Mouse (Mus musculus) ovary, postnatal 10 days (tissue): ENCODE measurements around the gene Gsn.

Source experiments
- DNase-seq: peaks from one replicate; pipeline ENCODE4 v3.0.0; 2022; ENCODE audit warnings: low spot score

The Gsn gene

DNA sequence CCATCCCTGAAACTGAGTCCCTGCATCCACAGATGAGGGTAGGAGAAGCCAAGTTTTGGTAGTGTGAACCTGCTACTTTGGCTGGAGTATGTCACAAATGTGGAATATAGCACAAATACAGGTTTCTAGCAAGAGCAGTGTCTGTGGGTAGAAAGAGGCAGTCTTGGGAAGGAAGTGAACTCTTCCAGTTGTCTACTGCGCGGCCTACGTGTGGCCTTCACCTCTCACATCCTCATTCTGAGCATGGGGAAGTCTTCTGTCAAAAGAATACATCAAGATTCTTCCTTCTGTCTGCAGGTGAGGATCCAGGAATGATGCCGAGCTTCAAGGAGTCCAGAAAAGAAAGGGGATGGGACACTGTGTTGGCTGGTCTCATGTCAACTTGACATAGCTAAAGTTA is 2.4 kb upstream of the Gsn start:
- no peak for DNase-seq

DNA sequence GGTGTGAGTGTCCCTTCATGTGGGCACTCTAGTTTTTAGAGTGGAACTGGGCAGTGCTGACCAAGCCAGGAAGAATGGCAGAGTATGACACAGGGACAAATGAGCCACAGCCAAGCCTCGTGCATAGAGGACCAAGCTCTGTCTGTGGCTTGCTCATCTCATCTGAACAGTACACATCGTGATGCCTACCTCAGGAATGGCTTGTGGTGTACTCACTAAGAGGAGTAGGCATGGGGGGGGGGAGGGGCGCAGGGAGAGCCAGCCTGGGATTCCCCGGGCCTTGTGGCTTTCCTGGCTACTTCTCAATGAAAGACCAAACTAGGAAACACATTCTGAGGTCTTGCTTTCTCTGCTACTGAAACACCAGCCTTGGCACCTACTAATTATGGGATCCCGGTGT is 1.2 kb upstream of the Gsn start:
- DNase-seq = no peak

DNA sequence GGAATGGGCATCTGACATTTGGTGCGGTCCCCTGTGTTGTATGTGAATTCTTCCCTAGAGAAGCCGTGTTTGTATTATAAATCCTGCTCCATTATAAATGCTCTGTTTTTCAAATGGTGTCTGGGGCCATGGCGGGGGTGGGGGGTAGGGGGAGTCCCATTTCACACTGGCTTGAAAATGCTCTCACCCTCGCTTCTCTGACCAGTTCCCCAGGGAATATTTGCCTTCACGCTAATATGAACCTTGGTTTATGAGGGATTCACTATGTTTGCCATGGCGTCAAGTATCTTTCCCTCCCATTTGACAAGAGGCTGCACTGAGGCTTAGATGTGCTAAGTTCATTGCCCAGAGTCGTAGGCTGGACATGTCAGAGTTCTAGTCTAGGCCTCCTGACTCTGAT is 718 bp upstream of the Gsn start:
- no peak for DNase-seq

DNA sequence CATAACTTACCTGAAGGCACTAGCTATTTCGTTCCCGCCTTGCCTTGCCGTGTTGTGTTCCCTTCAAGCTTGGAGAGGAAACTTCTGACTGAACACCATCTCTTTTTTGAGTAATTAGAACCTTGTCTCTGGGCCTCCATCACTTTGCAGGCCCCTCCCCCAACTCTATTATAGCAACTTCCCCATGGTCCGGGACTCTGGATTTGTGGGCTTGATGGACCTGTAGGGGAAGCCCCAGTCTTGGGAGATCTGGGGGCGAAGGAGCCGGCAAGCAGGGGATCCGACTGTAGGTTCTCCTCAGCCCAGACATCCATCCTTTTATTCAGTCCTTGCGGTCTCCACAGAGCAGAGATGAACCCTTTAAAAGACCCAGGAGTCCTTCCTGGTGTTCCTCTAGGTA is 752 bp downstream of the Gsn start:
- no peak for DNase-seq

DNA sequence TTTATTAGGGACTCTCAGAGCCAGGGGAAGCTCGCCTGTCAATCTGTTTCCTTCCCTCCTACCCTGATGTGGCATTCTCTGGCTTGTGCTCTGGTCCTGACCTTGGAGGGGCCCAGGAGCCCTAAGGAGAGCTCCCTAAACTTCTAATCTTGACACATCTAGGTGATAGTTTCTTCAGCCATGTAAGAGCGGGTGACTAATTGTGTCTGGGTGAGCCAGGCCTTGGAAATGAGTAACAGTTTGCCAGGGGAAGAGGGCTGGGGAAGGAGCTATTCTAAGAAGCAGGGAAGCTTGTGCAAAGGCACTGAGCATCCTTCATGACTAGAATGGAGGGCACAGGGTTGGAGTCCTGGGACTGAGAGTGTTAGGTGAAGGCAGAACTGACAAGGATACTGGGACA is 1.7 kb downstream of the Gsn start:
- DNase-seq = no peak

DNA sequence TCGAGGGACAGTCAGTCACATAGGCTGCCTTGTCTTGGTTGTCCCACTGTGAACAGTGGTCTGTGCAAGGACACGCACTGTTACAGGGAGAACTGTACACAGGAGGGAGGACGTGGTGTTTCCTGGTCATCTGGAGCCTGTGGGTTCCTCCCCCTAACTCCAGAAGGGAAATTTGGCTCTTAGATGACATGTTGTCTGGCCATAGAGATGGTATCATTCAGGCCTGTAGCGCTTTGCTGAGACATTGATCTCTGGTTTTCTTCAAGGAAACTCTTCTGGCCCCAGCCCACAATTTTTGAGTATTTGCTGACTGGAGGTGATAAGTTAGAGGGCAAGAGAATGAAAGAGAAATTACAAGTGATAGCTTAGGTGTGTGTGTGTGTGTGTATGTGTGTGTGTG is 2.4 kb downstream of the Gsn start:
- DNase-seq = no peak

DNA sequence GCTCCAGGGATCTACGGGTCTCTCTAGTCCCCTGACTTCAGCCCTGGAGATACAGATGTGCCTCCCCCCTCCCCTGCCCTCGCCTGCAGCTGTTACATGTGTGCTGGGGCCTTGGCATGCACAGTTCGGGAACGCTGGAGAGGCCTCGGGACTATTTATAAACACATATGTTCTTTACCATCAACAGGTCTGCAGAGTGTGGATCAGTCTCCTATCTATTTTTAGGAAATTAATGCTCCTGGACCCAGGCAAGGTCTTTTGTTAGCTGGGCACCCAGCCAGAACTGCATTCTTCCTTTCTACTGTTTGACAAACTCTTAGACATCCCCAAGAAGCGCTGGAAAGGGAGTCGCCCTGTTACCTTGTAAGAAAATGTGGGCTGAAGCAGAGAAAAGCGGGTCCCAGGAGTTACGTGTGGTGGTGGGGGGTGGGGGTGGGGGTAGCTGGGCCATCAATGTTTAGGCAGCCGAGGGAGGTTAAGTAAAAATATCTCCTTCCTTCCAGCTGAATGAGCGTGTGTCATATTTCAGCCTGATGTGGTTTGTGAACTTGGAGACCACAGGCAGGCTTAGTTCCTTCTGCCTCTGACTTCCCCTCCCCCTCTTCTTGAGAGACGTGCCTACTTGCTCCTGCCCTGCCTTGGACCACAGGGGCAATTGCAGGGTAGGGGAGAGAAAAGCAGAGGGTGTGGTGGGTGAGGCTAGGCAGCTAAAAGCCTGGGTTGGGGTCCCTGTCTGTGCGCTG is 3.3 kb downstream of the Gsn start:
- DNase-seq = no peak

- DNase-seq = no peak
These were observed 4.1 kb downstream of the Gsn start for GRCm38 (mm10) chr2:35260291-35260690.

DNA sequence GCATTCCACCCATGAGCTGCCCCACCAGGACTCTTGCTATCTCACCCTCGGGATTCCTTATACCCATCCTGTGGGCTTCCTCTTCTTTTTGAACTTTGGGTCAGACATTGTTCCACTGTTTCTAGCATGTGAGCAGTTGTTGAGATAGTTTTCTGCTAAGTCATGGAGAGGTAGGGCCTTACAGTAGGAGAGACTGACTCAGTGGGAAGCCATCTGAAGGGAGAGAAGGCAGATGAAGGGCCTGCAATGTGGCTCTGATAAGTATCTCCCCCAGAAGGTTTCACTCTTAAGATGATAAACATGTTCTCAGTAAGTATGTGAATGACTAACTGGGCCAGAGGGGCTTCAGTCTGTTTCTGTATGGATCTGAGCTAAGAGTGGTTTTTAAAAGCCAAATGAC is 7.9 kb downstream of the Gsn start:
- no peak for DNase-seq

DNA sequence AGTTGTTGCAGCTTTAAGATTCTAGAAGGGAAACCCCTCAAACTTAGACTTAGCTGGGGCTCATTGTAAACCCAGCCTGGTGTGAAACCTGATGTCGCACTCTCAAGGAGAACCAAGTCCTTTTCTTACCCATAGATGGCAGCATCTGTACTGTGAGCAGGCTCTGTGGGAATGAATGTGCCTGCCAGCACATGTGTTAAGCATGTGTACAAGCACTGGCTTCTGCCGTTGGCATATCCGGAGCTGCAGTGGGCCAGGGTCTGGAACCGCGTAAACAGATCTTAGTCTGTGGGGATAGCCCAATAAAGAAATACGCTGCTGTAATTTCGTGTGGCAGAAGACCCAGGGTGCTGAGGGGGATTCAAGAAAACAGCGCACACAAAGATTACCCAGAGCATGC is 9.1 kb downstream of the Gsn start:
- DNase-seq = no peak

- no peak for DNase-seq
These were observed 9.6 kb downstream of the Gsn start for GRCm38 (mm10) chr2:35265775-35266174.

- no peak for DNase-seq
These were observed 10.2 kb downstream of the Gsn start for GRCm38 (mm10) chr2:35266251-35266905.

GRCm38 (mm10) chr2:35267156-35267875 is 11.1 kb downstream of the Gsn start:
- DNase-seq = no peak

GRCm38 (mm10) chr2:35267876-35268566 is 11.8 kb downstream of the Gsn start:
- no peak for DNase-seq

- no peak for DNase-seq
These were observed 13.0 kb downstream of the Gsn start for GRCm38 (mm10) chr2:35269136-35269535.

DNA sequence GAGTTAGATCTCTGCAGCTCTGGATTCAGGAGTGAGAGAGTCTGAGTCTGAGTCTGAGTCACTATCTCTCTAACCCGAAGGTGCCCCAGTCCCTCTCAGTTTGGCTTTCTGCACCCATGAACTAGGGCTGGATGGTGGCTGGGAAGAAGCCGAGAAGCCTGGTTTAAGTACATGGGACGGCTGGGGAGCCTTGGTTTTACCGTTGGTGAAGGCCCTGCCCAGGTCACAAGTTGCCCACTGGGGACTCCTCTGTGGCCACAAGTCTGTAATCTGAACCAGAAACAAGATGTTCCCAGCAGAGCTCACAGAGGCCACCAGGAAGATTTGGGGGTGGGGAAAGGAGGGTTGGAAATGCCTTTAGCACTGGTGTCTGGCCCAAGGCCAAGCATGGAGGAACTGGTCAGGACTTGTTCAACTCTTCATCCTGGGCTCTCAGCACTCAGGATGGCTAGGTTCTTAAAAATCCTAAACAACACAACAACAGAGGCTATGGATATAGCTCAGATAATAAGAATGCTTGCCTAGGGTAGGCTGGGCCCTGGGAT is 13.6 kb downstream of the Gsn start:
- DNase-seq = no peak

GRCm38 (mm10) chr2:35270531-35270984 is 14.4 kb downstream of the Gsn start:
- no peak for DNase-seq

- DNase-seq = no peak
These were observed 15.6 kb downstream of the Gsn start for GRCm38 (mm10) chr2:35271817-35272216.

DNA sequence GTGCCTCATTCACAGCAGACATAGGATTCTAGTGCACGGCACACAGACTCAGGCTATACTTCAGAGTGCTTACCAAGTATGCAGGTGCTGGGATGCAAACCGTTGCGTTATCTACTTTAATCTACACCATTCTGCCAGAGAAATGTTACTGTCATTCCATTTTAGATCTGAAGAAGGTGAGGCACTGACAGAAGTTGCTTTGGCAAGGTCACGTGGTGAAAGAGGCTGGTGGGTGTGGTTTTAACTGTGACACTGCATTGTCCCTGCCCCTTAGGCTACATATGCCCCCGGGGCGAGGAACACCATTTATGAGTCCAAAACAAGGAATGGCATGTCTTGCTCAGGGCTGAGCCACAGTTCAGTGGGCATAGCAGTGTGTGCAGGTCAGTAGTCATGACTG is 16.7 kb downstream of the Gsn start:
- DNase-seq = no peak

GRCm38 (mm10) chr2:35273536-35273935 is 17.4 kb downstream of the Gsn start:
- no peak for DNase-seq

DNA sequence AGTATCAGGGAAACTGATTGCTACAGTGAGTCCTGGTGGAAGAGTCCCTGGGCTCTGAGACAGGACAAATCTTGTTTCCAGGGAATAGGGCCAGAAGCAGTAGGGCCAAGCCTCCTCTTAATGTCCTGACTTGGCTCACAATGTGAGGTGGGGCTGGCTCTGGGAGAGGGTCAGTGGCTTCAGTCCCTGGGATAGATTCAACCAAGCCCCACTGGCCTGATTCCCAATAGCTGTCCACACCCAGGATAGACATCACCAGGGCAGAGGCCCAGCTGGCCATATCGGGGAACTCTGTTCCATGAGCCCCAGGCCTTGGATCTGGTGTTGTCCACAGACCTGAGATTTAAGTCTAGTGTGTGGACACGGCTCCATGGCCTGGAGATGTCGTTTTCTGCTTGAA is 21.5 kb downstream of the Gsn start:
- DNase-seq = peak; percentile 48
